Mouse (Mus musculus) lung, postnatal 25 days (tissue): ENCODE results near the gene Olfr640.

Experiments
- DNase-seq: peaks from one replicate; pipeline ENCODE4 v3.0.0; 2022; ENCODE audit warnings: low spot score

Gene Olfr640

GRCm38 (mm10) chr7:104025473-104025872 is at the start of gene Olfr640:
TSS of gene Olfr640 (minus strand) at chr7:104025573.
- no peak for DNase-seq

- DNase-seq: no peak
Observed at GRCm38 (mm10) chr7:104071769-104072168, 46.4 kb upstream of the Olfr640 start, which contains the start of gene Olfr644. TSS of gene Olfr644 (minus strand) at chr7:104071869.

DNA sequence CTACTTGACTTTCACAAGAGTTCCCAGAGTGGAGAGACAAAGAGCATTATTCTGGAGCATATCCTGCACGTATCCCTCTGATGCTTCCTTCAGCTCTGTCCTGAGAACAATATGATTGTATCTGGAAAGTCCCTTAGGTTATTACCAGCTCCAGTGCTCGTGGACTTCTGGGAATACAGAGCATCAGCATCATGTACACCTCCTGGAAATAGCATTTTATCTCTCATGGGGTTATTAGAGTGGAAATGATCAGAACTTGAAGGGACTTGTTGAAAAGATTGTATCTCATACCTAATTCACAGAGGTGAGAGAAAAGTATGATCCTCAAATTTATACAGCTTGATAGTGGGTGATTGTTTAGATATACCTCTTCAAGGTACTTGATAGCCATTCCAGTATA is 36.0 kb upstream of the Olfr640 start, which contains the start of gene 4930516K23Rik:
Gene 4930516K23Rik (minus strand): TSS at position 101 of the 400 bp plus-strand sequence.
- no peak for DNase-seq

DNA sequence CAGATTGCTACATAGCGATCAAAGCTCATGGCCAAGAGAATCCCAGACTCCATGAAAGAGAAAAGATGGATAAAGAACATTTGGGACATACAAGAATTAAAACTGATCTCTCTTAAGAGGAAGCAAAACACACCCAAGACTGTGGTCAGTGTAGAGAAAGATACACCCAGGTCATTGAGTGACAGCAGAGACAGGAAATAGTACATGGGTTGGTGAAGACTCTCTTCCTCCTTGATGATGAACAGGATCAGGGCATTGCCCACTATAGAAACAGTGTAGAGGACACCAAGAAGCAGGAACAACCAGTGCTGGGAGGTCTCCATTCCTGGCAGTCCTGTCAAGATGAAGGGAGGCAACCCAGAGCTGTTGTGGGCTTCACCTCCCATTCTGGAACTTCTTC is 33.8 kb upstream of the Olfr640 start:
- DNase-seq: no peak

DNA sequence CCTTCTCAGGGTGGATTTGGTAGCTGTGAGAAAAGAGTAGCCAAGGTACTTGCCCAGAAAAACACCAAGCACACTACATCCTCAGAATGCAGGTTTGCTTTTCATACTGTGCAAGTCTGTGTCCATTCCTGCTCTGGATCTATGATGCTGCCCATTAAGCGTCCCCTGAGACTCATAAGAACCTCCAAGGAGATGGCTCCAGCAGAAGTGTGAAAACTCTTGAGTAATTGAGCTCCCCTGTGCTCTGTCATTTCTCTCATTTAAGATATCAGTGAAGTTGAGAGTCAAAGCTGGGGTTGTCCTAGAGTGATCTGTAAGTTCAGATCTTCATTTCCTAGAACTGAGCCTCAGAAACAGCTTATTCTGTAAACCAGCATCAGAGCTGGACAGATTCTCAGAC is 27.2 kb upstream of the Olfr640 start, which contains the start of gene Olfr642:
Gene Olfr642 (minus strand): TSS at position 101 of the 400 bp plus-strand sequence.
- no peak for DNase-seq

DNA sequence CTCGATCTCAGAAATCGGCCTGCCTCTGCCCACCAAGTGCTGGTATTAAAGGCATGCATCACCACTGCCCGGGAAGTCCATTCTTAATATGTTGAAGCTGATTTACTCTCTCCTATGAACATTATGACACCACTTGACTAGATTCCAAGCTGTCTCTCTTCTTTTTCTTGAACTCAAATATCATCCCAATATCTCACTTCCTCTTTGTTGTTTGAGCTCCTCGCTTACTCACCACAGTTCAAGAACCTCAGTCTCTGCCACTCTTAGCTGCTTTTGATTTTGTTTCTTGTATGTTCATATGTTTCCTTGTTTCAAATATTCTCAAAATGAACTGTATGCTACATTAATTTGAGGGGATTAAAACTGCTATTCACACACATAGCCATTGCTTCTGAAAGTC is 25.4 kb upstream of the Olfr640 start:
- no peak for DNase-seq

- no peak for DNase-seq
Observed at GRCm38 (mm10) chr7:104035145-104035544, 9.8 kb upstream of the Olfr640 start, which contains the start of gene Olfr641. TSS of gene Olfr641 (plus strand) at chr7:104035445.

- DNase-seq: no peak
Observed at GRCm38 (mm10) chr7:104026978-104027377, 1.6 kb upstream of the Olfr640 start.

DNA sequence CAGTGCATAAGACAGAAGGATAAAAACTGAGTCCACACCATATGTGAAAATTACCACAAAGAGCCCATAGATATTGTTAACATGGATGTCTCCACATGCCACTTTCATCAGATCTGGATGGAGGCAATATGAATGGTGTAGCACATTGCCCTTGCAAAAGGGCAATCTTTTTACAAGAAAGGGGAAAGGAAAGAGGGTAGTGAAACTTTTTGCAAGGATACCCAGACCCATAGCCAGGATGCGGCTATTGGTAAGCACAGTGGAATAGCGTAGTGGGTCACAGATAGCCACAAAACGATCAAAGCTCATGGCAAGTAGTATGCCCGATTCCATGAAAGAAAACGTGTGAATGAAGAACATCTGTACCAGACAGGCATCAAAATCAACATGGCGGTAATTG is 3.7 kb downstream of the Olfr640 start:
- no peak for DNase-seq

DNA sequence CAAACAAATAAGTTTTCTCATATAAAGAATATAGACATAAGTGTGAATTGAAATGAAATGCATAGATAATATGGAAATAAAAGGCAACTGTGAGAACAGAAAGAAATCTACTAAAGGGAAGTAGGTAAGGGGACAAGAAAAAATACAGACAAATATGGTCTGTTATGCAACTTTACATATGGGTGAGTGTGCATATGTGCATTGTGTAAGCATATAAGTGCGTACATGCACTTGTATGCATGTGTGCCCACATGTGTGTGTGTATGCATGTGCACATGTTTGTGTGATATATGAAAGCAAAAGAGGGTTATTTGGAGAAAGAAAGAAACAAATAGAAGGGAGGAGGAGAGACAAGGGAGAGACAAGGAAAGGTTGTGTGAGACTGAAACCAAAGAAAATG is 6.4 kb downstream of the Olfr640 start:
- DNase-seq: no peak

DNA sequence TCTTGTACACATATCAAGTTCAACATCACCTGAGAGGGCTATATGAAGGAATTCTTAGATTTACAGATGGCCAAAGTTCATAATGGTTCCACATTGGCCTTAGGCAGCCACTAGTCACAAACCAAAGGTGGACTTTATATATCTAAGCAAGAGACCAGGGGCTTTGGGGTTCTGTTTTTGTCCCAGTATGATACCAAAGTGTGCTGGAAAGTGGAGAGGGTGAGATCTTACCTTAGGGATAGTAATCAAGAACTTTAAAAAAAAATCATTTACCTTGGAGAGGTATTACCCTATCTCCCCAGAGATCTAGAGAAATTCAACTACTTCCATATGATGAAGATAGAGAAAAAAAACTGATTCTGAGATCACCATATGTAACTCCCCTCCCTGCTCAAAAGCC is 8.2 kb downstream of the Olfr640 start, which contains the start of gene Olfr639:
Gene Olfr639 (minus strand): TSS at position 101 of the 400 bp plus-strand sequence.
- DNase-seq: no peak

GRCm38 (mm10) chr7:103999124-103999523 is 26.2 kb downstream of the Olfr640 start:
- DNase-seq: no peak

DNA sequence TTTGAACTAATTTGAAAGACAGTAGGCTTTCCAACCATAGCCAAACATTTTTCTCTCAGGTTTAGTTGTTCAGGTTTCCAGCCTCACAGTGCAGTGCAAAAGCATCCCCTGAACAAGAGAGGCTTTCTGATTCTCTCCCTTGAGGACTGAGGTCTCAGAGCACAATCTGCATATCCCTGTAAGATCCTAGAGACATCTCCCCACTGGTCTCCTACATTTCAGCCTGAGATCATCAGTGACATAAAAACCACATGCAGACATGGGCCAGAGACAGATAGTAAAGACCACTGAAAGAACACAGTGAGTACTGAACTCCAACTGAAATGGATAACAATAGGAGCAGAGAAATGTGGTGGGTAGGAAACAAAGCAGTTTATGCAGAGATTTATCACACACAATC is 26.9 kb downstream of the Olfr640 start, which contains the start of gene Olfr638:
Gene Olfr638 (plus strand): TSS at position 301 of the 400 bp plus-strand sequence.
- DNase-seq: no peak

DNA sequence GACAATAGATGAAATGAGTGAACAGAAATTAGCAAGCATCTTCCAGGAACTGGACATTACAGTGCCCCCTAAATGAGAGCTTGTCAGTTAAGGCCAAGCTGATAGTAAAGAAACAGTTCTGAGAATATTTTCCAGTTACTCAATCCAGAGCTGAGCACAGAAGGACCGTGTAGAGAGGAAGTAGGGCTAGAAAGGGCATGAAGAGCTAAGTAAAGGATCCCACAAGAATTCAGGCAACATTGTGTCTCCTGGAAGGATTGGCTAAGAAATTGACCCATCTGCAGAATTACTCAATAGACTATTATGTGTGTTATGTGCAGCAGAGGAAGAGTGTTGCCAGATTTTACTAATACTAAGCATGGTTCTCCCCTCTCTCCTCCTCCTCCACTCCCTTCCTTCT is 53.6 kb downstream of the Olfr640 start:
- DNase-seq: no peak

DNA sequence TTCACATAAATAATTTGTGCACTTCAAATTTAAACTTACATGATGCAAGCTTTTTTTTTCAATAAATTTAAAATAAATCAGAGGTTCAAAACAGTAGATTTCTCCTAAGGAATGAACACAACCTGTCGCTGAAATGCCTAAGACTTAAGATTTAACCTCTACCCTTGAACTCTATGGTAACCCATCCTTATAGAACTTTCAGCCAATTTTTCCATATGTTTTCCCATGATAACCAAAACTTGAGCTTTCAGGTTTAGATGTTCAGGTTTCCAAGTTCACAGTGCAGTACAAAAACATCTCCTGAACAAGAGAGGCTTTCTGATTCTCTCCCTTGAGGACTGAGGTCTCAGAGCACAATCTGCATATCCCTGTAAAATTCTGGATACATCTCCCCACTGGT is 54.5 kb downstream of the Olfr640 start, which contains the start of gene Olfr635:
Gene Olfr635 (plus strand): TSS at position 301 of the 400 bp plus-strand sequence.
- DNase-seq: no peak
